Mouse (Mus musculus): ENCODE data around the gene Rbfox1. TPM values are rescaled to one million over a fixed set of nuclear protein-coding genes. Genes with fewer than 3 reads are reported as not detected.

Gene Rbfox1
- polyA plus RNA-seq, 1 experiment from 2014 or later: 3.1 TPM

DNA sequence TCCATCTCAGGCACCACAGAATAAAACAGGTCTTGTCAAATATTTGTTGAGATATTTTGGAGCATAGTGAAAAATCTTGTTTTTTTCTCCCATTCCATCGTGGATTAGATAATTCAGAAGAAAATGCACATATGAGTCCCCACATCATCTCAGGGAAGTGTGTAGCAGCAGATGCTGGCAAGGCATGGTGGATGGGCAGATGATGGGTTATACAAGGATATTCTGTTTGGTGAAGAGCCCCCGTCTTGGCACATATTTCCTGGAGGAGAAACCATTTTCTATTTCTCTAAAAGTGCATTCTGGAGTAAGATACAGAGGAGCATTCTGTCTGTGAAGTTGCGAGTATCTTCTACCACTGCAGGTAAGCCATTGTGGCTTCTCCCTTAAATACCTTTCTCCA lies 495.8 kb downstream of the Rbfox1 start:
- no peaks in the 10 kb centered on the region for H3K4me1 ChIP-seq (ENCODE audit: control insufficient read depth, insufficient read depth, low read length)
- no peak overlapping the region for H3K27ac ChIP-seq (ENCODE audit: low read depth, low read length)
- no peak for ATAC-seq (replicated peaks; ENCODE audit: insufficient number of reproducible peaks, low FRiP score, low TSS enrichment)
- no peak overlapping the region for H3K4me3 ChIP-seq (ENCODE audit: low read depth, low read length)
- no peak overlapping the region for H3K4me2 ChIP-seq
- WGBS (ENCODE audit: insufficient replicate concordance): 79% methylated on average over 3 of the region's 3 CpGs
- no peaks in the 10 kb centered on the region for H3K27me3 ChIP-seq (ENCODE audit: control insufficient read depth, insufficient read depth, low read length)
- H3K36me3 ChIP-seq (ENCODE audit: control insufficient read depth, insufficient read depth, low read length): no peaks in the 10 kb centered on the region
- no peaks in the 10 kb centered on the region for H3K9me3 ChIP-seq (replicated peaks; ENCODE audit: control insufficient read depth, low read length)
- H3K9ac ChIP-seq (ENCODE audit: low read depth, low read length): no peak overlapping the region

DNA sequence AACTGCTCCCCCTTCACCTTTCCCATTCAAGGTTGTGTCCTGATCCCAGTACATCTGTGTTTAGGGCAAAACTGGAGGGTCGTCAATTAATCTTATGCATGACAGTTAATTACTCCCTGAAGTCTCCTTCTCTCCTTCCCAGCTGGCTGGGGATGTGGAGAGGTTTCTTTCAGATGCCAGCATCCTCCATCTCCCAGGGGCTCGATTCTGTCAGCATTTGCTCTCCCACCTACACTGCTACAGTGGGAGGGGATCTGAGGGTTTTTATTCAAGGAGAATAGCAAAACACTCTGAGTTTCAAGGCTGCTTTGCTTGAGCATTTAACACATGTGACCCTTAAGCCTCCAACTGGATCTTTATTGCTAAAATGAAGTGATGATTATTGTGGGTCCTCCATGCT lies 496.4 kb downstream of the Rbfox1 start:
- H3K9ac ChIP-seq (ENCODE audit: low read depth, low read length): no peak overlapping the region
- no peak for ATAC-seq (replicated peaks; ENCODE audit: insufficient number of reproducible peaks, low FRiP score, low TSS enrichment)
- WGBS (ENCODE audit: insufficient replicate concordance): 63% methylated on average over 2 of the region's 2 CpGs

DNA sequence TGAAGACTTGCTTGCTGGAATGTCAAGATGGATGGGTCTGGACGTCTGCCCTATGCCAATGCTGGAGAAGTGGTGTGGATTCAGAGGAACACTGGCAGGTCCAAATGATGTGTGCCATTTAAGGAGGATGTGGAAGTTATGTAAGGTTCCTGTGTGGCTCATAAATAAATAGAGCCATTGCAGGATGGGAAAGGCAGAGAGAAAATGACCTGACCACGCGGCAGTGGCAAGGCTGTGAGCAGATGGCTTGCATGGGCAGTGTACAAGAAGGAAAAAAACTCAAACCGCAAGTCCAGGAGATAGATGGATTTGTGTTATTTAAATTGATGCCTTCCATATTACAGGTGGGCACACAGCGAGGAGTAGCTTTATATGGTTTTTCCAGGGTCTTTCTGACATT lies 497.6 kb downstream of the Rbfox1 start:
- 81% methylated on average over 5 of the region's 5 CpGs for WGBS (ENCODE audit: insufficient replicate concordance)
- Histone ChIP-seq H3K27ac (ENCODE audit: low read depth, low read length) (no peak overlapping the region), H3K27me3 (ENCODE audit: control insufficient read depth, insufficient read depth, low read length) (no peaks in the 10 kb centered on the region), H3K4me2 (no peak overlapping the region), H3K36me3 (ENCODE audit: control insufficient read depth, insufficient read depth, low read length) (no peaks in the 10 kb centered on the region), H3K4me1 (ENCODE audit: control insufficient read depth, insufficient read depth, low read length) (no peaks in the 10 kb centered on the region), H3K4me3 (ENCODE audit: low read depth, low read length) (no peak overlapping the region), H3K9ac (ENCODE audit: low read depth, low read length) (no peak overlapping the region), H3K9me3 (replicated peaks; ENCODE audit: control insufficient read depth, low read length) (no peaks in the 10 kb centered on the region)
- no peak for ATAC-seq (replicated peaks; ENCODE audit: insufficient number of reproducible peaks, low FRiP score, low TSS enrichment)

More for the DNA sequence above, 496.4 kb downstream of the Rbfox1 start:
- H3K9me3 ChIP-seq (replicated peaks; ENCODE audit: control insufficient read depth, low read length): no peaks in the 10 kb centered on the region
- H3K27me3 ChIP-seq (ENCODE audit: control insufficient read depth, insufficient read depth, low read length): no peaks in the 10 kb centered on the region
- no peak overlapping the region for H3K27ac ChIP-seq (ENCODE audit: low read depth, low read length)
- no peak overlapping the region for H3K4me2 ChIP-seq
- no peak overlapping the region for H3K4me3 ChIP-seq (ENCODE audit: low read depth, low read length)
- no peaks in the 10 kb centered on the region for H3K36me3 ChIP-seq (ENCODE audit: control insufficient read depth, insufficient read depth, low read length)
- H3K4me1 ChIP-seq (ENCODE audit: control insufficient read depth, insufficient read depth, low read length): no peaks in the 10 kb centered on the region

DNA sequence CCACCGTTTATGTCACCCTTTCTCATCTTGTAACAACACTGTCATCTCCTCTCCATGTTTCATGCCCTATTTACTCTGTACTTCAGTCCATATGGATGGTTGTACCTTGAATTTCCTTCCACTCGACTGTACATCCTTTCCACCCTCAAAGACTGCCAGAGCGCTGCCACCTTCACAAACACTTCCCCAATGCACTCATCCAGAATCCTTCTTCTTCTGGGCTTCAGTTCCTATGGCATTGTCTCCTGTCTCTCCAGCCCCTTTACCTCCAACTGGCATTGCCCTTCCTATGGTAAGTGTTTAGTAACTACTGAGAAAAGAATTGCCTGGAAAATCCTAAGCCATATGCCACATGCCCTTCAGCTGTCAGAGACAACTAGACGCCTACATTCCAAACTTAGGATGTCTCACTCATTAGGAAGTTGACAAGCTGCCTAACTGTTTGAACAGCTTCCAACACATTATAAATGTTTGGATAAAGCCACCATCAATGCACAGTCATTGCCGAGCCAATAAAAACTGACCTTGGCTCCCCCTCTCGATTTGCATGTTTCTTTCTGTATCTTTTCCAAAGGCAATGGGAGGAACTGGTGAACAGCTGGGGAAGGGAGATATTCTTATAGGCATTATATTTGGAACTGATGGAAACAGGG lies 505.2 kb downstream of the Rbfox1 start:
- ATAC-seq (replicated peaks; ENCODE audit: insufficient number of reproducible peaks, low FRiP score, low TSS enrichment): no peak
- no peak overlapping the region for H3K27ac ChIP-seq (ENCODE audit: low read depth, low read length)
- 73% methylated on average over 6 of the region's 6 CpGs for WGBS (ENCODE audit: insufficient replicate concordance)
- H3K4me2 ChIP-seq: no peak overlapping the region
- H3K4me1 ChIP-seq (ENCODE audit: control insufficient read depth, insufficient read depth, low read length): no peaks in the 10 kb centered on the region
- H3K36me3 ChIP-seq (ENCODE audit: control insufficient read depth, insufficient read depth, low read length): no peaks in the 10 kb centered on the region
- H3K27me3 ChIP-seq (ENCODE audit: control insufficient read depth, insufficient read depth, low read length): no peaks in the 10 kb centered on the region
- H3K4me3 ChIP-seq (ENCODE audit: low read depth, low read length): no peak overlapping the region
- H3K9ac ChIP-seq (ENCODE audit: low read depth, low read length): no peak overlapping the region
- H3K9me3 ChIP-seq (replicated peaks; ENCODE audit: control insufficient read depth, low read length): no peaks in the 10 kb centered on the region; the same call in 1 of the 2 replicates

- H3K27ac ChIP-seq (ENCODE audit: low read depth, low read length): no peak overlapping the region
- no peaks in the 10 kb centered on the region for H3K36me3 ChIP-seq (ENCODE audit: control insufficient read depth, insufficient read depth, low read length)
- no peak overlapping the region for H3K4me3 ChIP-seq (ENCODE audit: low read depth, low read length)
- no peaks in the 10 kb centered on the region for H3K4me1 ChIP-seq (ENCODE audit: control insufficient read depth, insufficient read depth, low read length)
- 56% methylated on average over 8 of the region's 8 CpGs for WGBS (ENCODE audit: insufficient replicate concordance)
- no peak for ATAC-seq (replicated peaks; ENCODE audit: insufficient number of reproducible peaks, low FRiP score, low TSS enrichment)
- H3K27me3 ChIP-seq (ENCODE audit: control insufficient read depth, insufficient read depth, low read length): no peaks in the 10 kb centered on the region
- no peak overlapping the region for H3K4me2 ChIP-seq
- no peaks in the 10 kb centered on the region; the same call in 1 of the 2 replicates for H3K9me3 ChIP-seq (replicated peaks; ENCODE audit: control insufficient read depth, low read length)
- H3K9ac ChIP-seq (ENCODE audit: low read depth, low read length): no peak overlapping the region
Measured at GRCm38 (mm10) chr16:6396676-6397409, 511.7 kb downstream of the Rbfox1 start.

- Histone ChIP-seq H3K4me1 (ENCODE audit: control insufficient read depth, insufficient read depth, low read length) (no peaks in the 10 kb centered on the region), H3K4me2 (no peak overlapping the region), H3K27me3 (ENCODE audit: control insufficient read depth, insufficient read depth, low read length) (no peaks in the 10 kb centered on the region), H3K36me3 (ENCODE audit: control insufficient read depth, insufficient read depth, low read length) (no peaks in the 10 kb centered on the region), H3K9me3 (replicated peaks; ENCODE audit: control insufficient read depth, low read length) (no peaks in the 10 kb centered on the region; the same call in 1 of the 2 replicates), H3K27ac (ENCODE audit: low read depth, low read length) (no peak overlapping the region), H3K9ac (ENCODE audit: low read depth, low read length) (no peak overlapping the region), H3K4me3 (ENCODE audit: low read depth, low read length) (no peak overlapping the region)
- WGBS (ENCODE audit: insufficient replicate concordance): 91% methylated on average over 2 of the region's 2 CpGs
- ATAC-seq (replicated peaks; ENCODE audit: insufficient number of reproducible peaks, low FRiP score, low TSS enrichment): no peak
Measured at GRCm38 (mm10) chr16:6397635-6398034, 512.5 kb downstream of the Rbfox1 start.

DNA sequence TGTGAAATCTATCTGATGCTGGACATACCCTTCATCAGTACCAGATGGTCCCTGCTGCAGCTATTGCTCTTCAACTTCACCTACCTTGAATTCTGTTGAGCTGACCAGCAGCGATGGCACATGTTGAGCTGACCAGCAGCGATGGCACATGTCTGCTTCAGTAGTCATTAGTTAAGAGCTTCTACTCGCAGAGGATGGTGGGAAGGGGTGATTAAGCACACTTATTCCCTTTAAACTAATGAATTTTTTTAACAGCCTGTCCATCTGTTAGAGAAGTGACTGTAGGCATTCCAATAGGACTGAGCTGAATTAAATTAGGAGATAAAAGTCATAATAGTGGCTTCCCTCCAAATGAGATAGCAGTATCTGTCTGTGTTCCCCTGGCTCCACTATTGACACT lies 517.7 kb downstream of the Rbfox1 start:
- ATAC-seq (replicated peaks; ENCODE audit: insufficient number of reproducible peaks, low FRiP score, low TSS enrichment): no peak
- H3K9ac ChIP-seq (ENCODE audit: low read depth, low read length): no peak overlapping the region
- no peaks in the 10 kb centered on the region for H3K36me3 ChIP-seq (ENCODE audit: control insufficient read depth, insufficient read depth, low read length)
- no peaks in the 10 kb centered on the region for H3K27me3 ChIP-seq (ENCODE audit: control insufficient read depth, insufficient read depth, low read length)
- no peaks in the 10 kb centered on the region for H3K4me1 ChIP-seq (ENCODE audit: control insufficient read depth, insufficient read depth, low read length)
- H3K9me3 ChIP-seq (replicated peaks; ENCODE audit: control insufficient read depth, low read length): no peaks in the 10 kb centered on the region
- no peak overlapping the region for H3K27ac ChIP-seq (ENCODE audit: low read depth, low read length)
- 83% methylated on average over 3 of the region's 3 CpGs for WGBS (ENCODE audit: insufficient replicate concordance)
- H3K4me3 ChIP-seq (ENCODE audit: low read depth, low read length): no peak overlapping the region
- H3K4me2 ChIP-seq: no peak overlapping the region

GRCm38 (mm10) chr16:6414846-6415245 lies 529.7 kb downstream of the Rbfox1 start:
- H3K9ac ChIP-seq (ENCODE audit: low read depth, low read length): no peak overlapping the region
- H3K4me2 ChIP-seq: no peak overlapping the region
- H3K9me3 ChIP-seq (replicated peaks; ENCODE audit: control insufficient read depth, low read length): no peaks in the 10 kb centered on the region
- 39% methylated on average over 2 of the region's 2 CpGs for WGBS (ENCODE audit: insufficient replicate concordance)
- H3K4me3 ChIP-seq (ENCODE audit: low read depth, low read length): no peak overlapping the region
- no peaks in the 10 kb centered on the region for H3K4me1 ChIP-seq (ENCODE audit: control insufficient read depth, insufficient read depth, low read length)
- no peak overlapping the region for H3K27ac ChIP-seq (ENCODE audit: low read depth, low read length)
- no peaks in the 10 kb centered on the region for H3K36me3 ChIP-seq (ENCODE audit: control insufficient read depth, insufficient read depth, low read length)
- no peak for ATAC-seq (replicated peaks; ENCODE audit: insufficient number of reproducible peaks, low FRiP score, low TSS enrichment)
- no peaks in the 10 kb centered on the region for H3K27me3 ChIP-seq (ENCODE audit: control insufficient read depth, insufficient read depth, low read length)
